Mouse (Mus musculus): ENCODE data around the gene Ccdc155. TPM values are rescaled to one million over a fixed set of nuclear protein-coding genes. Genes with fewer than 3 reads are reported as not detected.
A peak's percentile ranks its signal among the peaks of the same experiment; 100 is the strongest.
"Not testable (repeated sequence)": the region's sequence is repeated elsewhere in the genome, so short reads cannot be mapped to it uniquely, and the experiment has no call there.

The Ccdc155 gene
- total RNA-seq, 2 experiments from 2014 or later, result 2.5 to 2.8 TPM

DNA sequence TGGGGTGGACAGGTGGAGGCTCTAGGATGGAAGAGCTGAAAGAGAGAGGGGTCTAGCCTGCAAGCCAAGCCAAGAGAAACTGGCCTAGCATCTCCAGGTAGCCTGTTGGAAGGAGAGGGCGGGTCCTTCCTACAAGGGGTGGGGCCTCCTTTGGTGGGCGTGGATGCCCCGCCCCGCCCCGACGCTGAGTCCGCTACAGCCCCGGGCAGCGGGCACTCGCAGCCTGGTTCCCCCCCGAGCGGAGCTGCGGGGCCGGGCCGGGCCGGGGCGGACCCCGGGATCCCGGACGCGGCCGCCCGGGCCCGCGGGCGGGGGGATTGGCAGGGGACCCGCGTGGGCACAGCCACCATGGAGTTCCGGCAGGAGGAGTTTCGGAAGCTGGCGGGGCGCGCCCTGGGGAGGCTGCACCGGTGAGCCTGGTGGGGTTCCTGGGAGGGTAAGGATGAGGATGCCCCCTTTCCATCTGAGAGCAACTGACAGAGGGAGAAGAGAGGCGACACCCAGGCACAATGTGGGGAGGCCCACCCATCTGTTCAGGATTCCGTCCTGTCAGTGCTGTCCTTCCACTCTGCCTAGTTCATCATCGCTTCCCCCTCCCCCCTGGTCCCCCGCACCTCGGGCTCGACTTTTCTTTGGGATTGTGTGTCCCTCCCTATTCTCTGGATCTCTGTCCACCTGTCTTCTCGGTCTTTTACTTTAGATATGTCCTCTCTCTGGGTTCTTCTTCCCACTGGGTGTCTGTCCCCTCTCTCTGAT, 40.8 kb downstream of the Ccdc155 start, which contains the start of gene Slc17a7:
Gene Slc17a7 (plus strand): TSS at position 215 of the 756 bp plus-strand sequence.
- no peak for DNase-seq

DNA sequence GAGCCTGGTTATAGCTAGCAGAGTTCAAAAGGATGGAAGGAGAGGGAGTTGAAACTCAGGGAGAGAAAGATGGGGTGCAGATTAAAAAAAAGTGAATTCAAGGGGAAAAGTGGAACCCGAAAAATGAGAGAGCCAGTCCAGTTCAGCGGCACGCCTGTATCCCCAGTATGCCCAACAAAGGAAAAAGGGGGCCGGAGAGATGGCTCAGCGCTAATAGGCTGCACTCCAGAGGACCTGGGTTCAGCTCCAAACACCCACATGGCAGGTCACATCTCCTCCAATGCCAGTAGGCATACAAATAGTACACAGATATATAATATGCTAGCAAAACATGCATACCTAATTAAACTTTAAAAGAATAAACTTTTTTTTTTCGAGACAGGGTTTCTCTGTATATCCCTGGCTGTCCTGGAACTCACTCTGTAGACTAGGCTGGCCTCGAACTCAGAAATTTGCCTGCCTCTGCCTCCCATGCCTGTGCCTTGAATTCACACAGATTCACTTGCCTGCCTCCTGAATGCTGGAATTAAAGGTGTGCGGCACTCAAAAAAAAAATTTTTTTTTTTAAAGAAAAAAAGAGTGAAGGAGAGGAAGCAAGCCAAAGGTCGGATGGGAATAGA, 41.6 kb downstream of the Ccdc155 start:
- DNase-seq, result no peak

DNA sequence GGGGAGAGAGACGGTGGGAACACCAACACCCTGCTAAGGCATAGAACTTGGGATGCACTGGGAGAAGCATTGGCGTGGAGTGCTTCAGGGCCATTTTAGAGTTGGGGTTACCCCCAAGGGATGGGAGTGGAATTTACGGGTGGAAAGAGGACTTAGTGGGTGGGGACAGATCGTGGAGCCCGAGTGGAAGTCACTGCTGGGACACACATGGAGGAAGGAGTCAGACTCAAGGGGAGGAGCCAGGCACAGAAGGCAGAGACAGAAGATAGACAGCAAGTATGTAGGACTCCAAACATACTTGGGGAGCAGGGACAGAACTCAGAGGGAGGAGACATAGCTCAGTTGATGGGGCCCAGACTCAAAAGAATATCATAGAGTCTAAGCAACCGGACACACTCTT, 42.1 kb downstream of the Ccdc155 start:
- DNase-seq, result no peak

DNA sequence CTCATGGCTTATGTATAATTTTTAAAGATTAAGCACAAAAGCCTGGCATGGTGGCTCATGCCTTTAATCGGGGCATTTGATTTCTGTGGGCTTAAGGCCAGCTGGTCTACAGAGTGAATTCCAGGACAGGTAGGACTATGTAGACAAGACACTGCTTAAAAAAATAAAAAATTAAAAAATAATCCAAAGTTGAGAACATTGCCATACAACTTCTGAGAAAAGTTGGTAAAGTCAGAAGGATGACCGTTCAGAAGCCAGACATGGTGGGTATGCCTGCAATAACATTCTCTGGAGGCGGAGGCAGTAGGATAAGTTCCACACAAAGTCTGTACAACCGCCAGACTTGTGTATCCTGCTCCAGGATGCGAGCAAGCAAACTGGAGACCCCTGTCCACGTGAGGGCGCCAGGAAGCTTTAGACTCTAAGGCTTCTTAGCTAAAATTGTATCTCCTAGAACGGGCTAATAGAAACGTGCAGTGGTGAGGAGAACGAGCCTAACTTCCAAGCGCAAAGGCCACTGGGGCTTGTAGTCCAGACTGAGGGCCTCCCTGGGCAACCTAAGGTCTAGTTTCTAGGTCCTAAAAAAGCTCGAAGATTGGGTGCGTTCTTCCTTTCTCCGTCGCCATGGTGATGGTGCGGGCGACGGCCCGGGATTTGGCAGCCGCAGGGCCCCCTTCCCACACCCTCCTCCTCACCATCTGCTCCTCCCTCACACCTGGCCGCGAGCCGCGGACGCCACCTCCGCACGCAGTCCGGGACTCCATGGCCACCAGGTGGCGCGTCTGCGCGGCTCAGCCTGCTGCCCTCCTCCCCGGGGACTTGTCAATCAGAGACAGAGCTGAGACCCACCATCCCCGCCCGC, 42.8 kb downstream of the Ccdc155 start:
- DNase-seq, result peak; percentile 94

DNA sequence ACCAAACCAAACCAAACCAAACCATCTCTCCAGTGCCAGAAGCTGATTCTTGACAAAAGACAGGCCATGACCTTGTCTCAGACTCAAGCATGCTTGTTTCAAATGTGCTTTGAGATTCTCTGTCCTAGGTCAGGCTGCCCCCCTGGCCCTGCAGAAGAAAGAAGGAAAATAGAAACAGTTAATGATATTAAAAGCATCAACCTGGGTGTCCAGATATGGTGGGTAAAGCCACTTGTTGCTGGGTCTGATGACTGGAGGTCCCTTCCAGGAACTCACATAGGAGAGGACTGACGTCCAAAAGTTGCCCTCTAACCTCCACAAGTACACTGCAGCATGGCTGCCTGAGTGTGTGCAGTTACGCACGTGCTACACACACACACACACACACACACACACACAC, 43.8 kb downstream of the Ccdc155 start:
- no peak for DNase-seq

DNA sequence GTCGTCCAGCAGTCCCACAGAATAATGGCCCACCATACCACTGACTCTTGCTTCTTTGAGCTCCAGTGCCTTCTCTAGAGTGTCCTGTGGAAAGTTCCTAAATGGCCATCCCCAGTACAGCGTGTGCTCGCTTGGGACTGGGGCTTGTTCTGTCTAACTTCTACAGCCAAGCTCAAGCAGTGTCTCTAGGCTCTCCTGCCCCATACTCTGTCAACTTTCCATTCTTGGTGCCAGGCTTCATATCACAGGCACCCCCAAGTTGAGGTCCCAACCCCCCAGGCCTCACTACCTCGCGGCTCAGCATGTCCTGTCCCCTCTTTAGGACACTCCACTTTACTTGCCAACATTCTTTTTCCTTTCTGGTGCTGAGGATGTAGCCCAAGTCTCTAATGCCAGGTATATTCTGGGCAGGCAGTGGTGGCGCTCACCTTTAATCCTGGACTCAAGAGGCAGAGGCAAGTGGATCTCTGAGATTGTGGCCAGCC, 44.3 kb downstream of the Ccdc155 start:
- no peak for DNase-seq

DNA sequence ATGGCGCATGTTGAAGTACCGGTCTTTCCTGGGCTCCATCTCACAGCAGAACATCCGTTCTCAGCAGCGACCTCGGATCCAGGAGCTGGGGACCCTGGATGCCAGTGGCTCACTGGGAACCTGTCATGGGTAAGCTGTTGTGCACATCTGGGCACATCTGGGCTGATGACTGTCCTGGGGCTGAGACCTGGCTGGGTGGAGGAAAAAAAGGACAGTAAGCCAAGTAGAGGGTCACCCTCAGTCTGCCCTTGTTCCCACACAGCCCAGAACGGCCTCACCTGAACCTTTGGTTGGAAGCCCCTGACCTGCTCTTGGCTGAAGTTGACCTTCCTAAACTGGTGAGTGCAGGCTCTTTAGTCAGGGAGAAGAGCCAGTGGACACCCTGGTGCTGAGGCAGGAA, 45.7 kb downstream of the Ccdc155 start:
- DNase-seq, result no peak

DNA sequence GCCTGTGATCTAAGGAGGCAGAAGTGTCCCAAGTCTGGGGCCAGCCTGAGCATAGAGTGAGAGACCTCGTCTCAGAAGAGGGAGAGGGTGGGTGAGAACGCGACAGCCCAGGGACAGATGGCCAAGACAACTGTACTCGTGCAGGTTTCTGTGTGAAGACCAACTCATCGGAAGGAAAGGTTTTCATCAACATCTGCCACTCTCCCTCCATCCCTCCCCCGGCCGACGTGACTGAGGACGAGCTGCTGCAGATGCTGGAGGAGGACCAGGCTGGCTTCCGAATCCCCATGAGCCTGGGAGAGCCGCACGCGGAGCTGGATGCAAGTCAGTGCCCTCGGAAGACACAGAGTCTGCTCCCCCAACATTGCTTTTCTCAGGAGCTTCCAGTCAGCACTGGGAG, 47.2 kb downstream of the Ccdc155 start:
- DNase-seq, result no peak

DNA sequence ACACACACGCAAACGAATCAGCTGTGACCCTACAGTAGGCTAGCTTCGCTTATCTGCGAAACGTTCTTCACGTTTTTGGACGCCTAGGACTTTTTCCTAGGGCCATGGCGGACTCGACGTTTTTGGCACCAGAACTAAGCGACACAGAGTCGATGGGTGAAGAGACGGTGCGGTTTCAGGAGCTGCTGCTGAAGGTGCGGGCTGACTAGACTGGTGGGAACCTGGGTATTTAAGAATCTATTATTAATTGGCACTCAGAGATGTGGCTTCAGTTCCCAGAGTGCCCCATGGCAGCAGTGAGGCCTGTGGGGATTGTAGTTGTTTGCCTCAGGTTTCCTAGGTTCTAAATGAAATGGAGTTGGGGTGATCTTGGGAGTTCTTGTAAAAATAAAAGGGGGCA, 48.5 kb downstream of the Ccdc155 start:
- no peak for DNase-seq

DNA sequence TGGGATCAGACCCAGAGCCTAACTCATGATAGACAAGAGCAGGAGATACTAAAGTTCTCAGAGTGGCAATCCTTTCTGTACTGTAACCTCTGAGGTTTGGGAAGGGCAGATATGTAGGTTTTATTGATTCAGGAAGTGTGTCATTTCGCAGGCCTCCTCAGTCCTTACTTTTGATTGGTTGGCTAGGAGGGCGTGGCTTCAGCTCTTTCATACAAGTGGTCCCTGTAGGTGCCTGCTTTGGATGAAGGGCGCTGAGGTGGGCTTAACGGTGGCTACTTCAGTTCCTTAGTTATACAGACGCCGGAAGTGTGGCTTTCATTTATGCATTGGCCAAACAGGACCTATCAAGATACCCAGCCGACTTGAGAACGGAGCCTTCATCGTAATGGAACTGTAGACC, 49.1 kb downstream of the Ccdc155 start:
- no peak for DNase-seq

DNA sequence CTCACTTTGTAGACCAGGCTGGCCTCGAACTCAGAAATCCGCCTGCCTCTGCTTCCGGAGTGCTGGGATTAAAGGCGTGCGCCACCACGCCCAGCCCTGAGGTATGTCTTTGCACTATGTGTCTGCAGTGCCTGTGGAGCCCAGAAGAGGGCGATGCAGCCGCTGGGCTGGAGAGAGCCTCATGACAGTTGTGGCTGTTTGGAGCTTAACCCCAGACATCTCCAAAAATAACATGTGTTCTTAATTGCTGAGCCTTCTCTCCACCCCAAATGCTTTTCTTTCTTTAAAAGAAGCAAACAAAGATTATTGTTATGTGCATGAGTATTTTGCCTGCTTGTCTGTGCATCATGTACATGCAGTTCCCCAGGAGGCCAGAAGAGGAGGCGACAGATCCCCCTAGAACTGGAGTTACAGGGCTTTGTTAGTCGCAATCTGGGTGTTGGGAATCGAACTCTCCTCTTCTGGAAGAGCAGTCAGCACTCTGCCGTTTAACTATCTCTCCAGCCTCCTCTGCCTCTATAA, 49.6 kb downstream of the Ccdc155 start:
- peak; percentile 71 for DNase-seq

DNA sequence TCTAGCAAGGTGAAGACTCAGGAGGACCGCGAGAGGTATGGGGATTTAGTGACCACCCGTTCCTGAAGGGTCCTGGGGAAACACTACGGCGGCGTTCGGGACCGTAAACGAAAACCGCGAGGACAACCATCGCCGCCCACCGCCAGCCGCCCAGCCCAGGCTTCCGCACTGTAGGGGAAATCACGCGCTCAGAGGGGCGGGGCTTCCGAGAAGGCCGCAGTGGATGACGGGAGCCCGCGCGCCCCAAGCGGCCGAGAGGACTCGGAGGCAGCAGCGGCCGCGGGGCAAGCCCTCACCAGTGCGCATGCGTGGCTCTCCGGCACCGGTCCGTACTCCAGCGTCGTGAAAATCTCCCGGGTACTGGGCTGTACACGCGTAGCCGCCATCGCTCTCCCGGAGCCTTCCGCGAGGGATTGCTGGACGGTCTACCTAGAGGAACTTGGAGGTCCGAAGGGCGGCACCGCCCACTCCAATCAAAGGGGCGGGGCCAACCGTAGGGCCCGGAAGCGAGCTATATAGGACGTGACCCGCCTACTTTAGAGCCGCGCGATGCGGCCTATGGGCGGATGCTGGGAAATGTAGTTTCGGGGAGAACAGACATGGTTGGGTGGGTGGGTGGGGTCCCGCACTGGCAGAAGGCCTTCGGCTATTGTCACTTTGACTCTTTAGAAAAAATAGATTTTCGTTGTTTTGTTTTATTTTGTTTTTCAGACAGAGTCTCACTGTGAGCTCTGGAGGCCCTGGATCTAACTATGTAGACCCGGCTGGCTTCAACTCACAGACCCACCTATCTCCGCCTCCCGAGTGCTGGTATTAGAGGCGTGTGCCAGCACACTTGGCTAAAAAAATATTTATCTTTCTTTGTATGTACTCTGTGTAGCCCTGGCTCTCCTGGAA, 50.3 kb downstream of the Ccdc155 start, which contains the start of the genes Pih1d1 and Aldh16a1:
Gene Pih1d1 (plus strand): TSS at position 208 of the 897 bp plus-strand sequence.
Gene Aldh16a1 (minus strand): TSS at position 489 of the 897 bp plus-strand sequence.
- DNase-seq, result peak; percentile 98

DNA sequence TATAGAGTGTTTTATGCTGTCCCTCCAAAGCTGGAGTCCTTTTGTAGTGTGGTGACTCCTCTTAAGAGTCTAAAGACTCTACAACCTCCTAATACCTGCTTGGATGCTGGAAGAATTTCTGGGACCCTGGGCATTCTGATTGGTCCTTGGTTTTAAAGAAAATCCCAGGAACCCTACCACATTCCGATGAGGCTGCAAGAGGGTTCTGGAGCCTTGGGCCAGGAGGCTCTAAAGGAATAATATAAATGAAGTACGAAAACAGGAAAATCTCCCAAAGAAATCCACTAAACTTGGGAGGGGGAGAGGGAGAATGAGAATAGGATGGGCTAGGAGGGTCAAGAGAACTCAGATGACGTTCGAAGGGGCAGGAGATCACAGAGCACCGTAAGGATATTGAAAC, 51.1 kb downstream of the Ccdc155 start:
- DNase-seq, result no peak

DNA sequence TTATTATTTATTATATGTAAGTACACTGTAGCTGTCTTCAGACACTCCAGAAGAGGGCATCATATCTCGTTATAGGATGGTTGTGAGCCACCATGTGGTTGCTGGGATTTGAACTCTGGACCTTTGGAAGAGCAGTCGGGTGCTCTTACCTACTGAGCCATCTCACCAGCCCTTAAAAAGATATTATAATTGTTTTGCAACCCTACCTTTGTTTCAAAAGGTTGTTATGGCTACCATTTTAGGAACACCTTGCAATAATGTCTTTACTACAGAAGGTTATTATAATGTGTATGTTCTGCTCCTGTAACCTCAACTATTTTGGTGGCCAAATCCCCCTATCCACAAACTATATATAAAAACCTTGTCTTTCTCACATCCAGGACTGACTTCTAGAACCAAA, 51.6 kb downstream of the Ccdc155 start:
- DNase-seq, result not testable (repeated sequence)

DNA sequence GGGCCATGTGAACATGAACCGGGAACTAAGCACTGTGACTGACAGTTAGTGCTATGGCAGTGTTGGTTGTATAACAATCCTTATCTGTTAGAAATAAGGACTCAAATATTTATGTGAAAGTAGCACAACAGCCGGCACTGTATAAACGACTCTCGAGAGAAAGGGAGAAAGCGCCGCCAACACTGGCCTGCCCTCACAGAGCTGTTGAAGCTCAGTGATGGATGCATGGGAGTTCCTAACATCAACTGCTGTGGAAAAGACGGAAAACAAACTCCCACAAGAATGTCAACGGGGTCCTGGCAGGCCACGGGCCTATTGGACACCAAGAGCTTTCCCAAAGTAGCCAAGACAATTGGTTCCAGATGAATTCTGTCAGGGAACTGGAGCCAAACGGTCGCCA, 53.4 kb downstream of the Ccdc155 start:
- no peak for DNase-seq

DNA sequence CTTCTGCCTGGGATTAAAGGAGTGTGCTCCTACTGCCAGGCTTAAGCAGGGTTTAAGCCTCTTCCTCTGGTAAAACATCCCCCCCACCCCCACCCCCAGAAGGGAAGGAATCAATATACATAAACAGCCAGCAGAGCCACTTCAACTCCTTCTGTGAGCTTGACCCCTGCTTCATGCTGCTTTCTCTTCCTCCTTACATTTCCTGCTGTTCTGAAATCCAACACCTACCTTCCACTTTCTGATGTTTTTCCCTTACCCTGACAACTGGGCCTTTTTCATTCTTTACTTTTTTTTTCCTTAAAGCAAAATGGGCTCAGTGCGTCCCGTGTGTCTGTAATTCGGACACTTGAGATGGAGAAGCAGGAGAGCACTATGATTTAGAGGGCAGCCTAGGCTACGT, 54.4 kb downstream of the Ccdc155 start:
- DNase-seq, result no peak

DNA sequence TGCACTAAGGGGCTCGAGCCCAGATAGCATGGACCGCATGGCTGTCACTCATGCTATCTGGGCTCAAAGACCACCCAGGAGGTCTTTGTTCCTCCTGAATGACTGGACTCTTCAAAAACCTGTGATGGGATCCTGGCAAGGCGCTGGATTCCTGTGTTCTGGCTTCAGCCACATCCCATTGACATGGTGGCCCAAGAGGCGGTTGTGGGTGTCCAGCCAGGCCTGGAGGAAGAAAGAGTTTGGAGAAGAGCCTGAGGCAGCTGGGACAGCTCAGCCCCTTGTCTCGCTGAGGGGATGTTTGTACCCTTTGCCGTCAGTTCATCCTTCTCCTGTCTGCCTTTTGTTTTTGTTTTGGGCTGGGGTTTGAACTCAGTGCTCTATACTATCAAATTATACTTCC, 55.1 kb downstream of the Ccdc155 start:
- no peak for DNase-seq

DNA sequence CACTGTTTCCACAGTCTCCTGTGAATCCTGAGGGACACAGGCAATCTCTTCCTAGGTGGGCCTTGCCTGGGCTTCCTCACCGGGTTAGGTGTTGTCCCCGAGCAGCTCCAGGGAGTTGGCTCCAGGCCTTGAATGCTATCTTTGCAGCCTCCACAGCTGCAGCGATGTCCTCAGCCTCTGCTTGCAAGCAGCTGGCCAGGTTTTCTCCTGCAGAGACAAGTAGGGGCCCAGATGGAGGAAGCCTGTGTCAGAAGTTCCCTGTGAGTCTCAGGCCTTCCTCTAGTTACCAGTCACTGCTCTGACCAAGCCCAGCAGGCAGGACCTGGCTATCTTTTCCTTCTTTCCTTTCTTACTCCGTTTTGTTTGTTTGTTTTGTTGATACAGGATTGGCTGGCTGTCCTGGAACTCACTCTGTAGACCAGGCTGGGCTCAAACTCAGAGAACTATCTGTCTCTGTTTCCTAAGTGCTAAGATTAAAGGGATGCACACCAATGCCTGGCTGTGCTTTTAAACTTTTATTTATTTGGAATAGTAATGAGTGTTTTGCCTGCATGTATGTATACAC, 56.1 kb downstream of the Ccdc155 start:
- DNase-seq, result no peak

DNA sequence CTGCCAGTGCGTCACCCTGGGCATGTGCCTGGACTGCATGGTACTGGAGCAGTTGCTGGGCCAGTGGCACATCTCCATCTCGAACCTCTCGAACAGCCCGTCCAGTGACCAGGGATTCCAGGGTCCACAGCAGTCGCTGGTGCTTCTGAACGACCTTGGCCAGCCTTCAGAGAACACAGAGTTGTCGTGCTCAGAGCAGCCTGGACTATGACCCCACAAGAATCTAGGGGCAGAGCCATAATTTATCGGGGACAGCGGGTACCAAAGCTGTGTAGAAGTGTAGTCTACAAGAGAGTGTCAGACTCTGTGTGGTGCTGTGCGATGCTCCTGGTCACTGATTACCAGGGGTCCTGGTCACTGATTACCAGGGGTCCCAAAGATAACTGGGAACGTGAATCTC, 56.8 kb downstream of the Ccdc155 start:
- DNase-seq, result no peak

DNA sequence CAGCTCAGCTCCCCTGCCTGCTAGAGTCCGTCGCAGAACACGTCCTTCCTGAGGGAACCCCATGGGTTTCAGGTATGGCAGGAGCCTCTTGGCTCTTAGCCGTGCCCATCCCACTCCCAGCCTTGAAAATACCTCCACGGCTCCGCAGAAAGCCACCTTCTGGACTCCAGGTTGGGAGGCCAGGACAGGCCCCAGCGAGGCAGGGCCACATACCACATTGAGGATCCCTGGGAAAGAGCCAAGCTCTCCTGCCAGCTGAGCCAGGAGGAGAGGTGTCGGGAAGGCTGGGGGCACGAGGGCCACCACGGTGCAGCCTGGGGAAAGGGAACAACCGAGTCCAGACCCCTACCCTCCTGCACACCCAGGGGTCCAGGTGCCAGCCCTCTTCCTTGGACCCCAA, 57.4 kb downstream of the Ccdc155 start:
- DNase-seq, result no peak

DNA sequence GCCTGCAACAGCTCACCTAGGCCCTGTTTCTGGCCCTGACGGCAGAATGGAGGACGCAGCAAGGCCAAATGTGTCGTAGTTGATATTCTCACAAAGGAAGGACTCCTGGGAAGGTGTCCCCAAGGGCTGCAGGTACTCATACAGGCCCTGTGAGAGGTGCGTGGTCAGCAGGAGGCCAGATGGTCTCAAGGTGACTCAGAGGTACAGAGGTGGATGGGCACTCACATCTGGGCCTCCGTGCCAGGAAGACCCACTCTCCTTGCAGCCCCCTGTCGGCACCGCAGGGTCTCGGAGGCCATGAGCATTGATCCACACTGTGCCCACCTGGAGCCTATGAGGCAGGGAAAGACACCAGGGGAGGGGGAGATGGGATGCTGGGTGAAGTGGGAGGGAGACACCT, 59.2 kb downstream of the Ccdc155 start:
- DNase-seq, result no peak
